Mouse (Mus musculus): Measurements from ENCODE around the gene Eva1a. TPM values are rescaled to one million over a fixed set of nuclear protein-coding genes. Genes with fewer than 3 reads are reported as not detected.

Gene Eva1a
- polyA plus RNA-seq, 1 experiment = 17.1 TPM

GRCm38 (mm10) chr6:82054854-82055253, 14.0 kb downstream of the Eva1a start:
- no peak overlapping the region for H3K4me3 ChIP-seq (ENCODE audit: insufficient read depth, low read length)
- no peak overlapping the region for H3K27ac ChIP-seq (ENCODE audit: insufficient read depth, low read length)
- no peaks in the 10 kb centered on the region for H3K4me1 ChIP-seq (ENCODE audit: control insufficient read depth, insufficient read depth, low read length)
- TF ChIP-seq CTCF (IDR thresholded peaks at IDR 0.05; ENCODE audit: extremely low read depth, insufficient read depth, low read length) (no peak), POLR2A (IDR thresholded peaks at IDR 0.05; ENCODE audit: extremely low read depth, insufficient read depth, low read length) (no peak)

GRCm38 (mm10) chr6:82059896-82060295, 19.1 kb downstream of the Eva1a start:
- H3K27ac ChIP-seq (ENCODE audit: insufficient read depth, low read length) = no peak overlapping the region
- TF ChIP-seq CTCF (IDR thresholded peaks at IDR 0.05; ENCODE audit: extremely low read depth, insufficient read depth, low read length) (no peak), POLR2A (IDR thresholded peaks at IDR 0.05; ENCODE audit: extremely low read depth, insufficient read depth, low read length) (no peak)
- H3K4me1 ChIP-seq (ENCODE audit: control insufficient read depth, insufficient read depth, low read length) = no peaks in the 10 kb centered on the region
- H3K4me3 ChIP-seq (ENCODE audit: insufficient read depth, low read length) = no peak overlapping the region

- TF ChIP-seq POLR2A (IDR thresholded peaks at IDR 0.05; ENCODE audit: extremely low read depth, insufficient read depth, low read length) (no peak), CTCF (IDR thresholded peaks at IDR 0.05; ENCODE audit: extremely low read depth, insufficient read depth, low read length) (no peak)
- no peak overlapping the region for H3K4me3 ChIP-seq (ENCODE audit: insufficient read depth, low read length)
- H3K27ac ChIP-seq (ENCODE audit: insufficient read depth, low read length) = no peak overlapping the region
- H3K4me1 ChIP-seq (ENCODE audit: control insufficient read depth, insufficient read depth, low read length) = no peaks in the 10 kb centered on the region
Measured at GRCm38 (mm10) chr6:82065230-82065629, 24.4 kb downstream of the Eva1a start.

GRCm38 (mm10) chr6:82066515-82067081, 25.8 kb downstream of the Eva1a start:
- no peaks in the 10 kb centered on the region for H3K4me1 ChIP-seq (ENCODE audit: control insufficient read depth, insufficient read depth, low read length)

GRCm38 (mm10) chr6:82070459-82070858, 29.6 kb downstream of the Eva1a start:
- no peak overlapping the region for H3K4me3 ChIP-seq (ENCODE audit: insufficient read depth, low read length)
- no peaks in the 10 kb centered on the region for H3K4me1 ChIP-seq (ENCODE audit: control insufficient read depth, insufficient read depth, low read length)
- no peak for TF ChIP-seq CTCF (IDR thresholded peaks at IDR 0.05; ENCODE audit: extremely low read depth, insufficient read depth, low read length)
- no peak for TF ChIP-seq POLR2A (IDR thresholded peaks at IDR 0.05; ENCODE audit: extremely low read depth, insufficient read depth, low read length)
- no peak overlapping the region for H3K27ac ChIP-seq (ENCODE audit: insufficient read depth, low read length)

More at GRCm38 (mm10) chr6:82066515-82067081, 25.8 kb downstream of the Eva1a start:
- no peak overlapping the region for H3K4me3 ChIP-seq (ENCODE audit: insufficient read depth, low read length)
- no peak overlapping the region for H3K27ac ChIP-seq (ENCODE audit: insufficient read depth, low read length)
- TF ChIP-seq POLR2A (IDR thresholded peaks at IDR 0.05; ENCODE audit: extremely low read depth, insufficient read depth, low read length) = no peak
- no peak for TF ChIP-seq CTCF (IDR thresholded peaks at IDR 0.05; ENCODE audit: extremely low read depth, insufficient read depth, low read length)

- TF ChIP-seq POLR2A (IDR thresholded peaks at IDR 0.05; ENCODE audit: extremely low read depth, insufficient read depth, low read length) (no peak), CTCF (IDR thresholded peaks at IDR 0.05; ENCODE audit: extremely low read depth, insufficient read depth, low read length) (no peak)
- Histone ChIP-seq H3K27ac (ENCODE audit: insufficient read depth, low read length) (peak overlapping the region; percentile 47; the same call in 1 of the 2 replicates), H3K4me1 (ENCODE audit: control insufficient read depth, insufficient read depth, low read length) (no peaks in the 10 kb centered on the region), H3K4me3 (ENCODE audit: insufficient read depth, low read length) (no peak overlapping the region)
Measured at GRCm38 (mm10) chr6:82073011-82073410, 32.2 kb downstream of the Eva1a start.

GRCm38 (mm10) chr6:82073567-82073966, 32.7 kb downstream of the Eva1a start:
- Histone ChIP-seq H3K27ac (ENCODE audit: insufficient read depth, low read length) (peak overlapping the region; percentile 77), H3K4me1 (ENCODE audit: control insufficient read depth, insufficient read depth, low read length) (no peaks in the 10 kb centered on the region), H3K4me3 (ENCODE audit: insufficient read depth, low read length) (no peak overlapping the region)
- TF ChIP-seq CTCF (IDR thresholded peaks at IDR 0.05; ENCODE audit: extremely low read depth, insufficient read depth, low read length) = no peak
- TF ChIP-seq POLR2A (IDR thresholded peaks at IDR 0.05; ENCODE audit: extremely low read depth, insufficient read depth, low read length) = no peak

GRCm38 (mm10) chr6:82076364-82076763, 35.5 kb downstream of the Eva1a start:
- H3K4me3 ChIP-seq (ENCODE audit: insufficient read depth, low read length) = no peak overlapping the region
- no peaks in the 10 kb centered on the region for H3K4me1 ChIP-seq (ENCODE audit: control insufficient read depth, insufficient read depth, low read length)
- no peak overlapping the region for H3K27ac ChIP-seq (ENCODE audit: insufficient read depth, low read length)
- no peak for TF ChIP-seq CTCF (IDR thresholded peaks at IDR 0.05; ENCODE audit: extremely low read depth, insufficient read depth, low read length)
- TF ChIP-seq POLR2A (IDR thresholded peaks at IDR 0.05; ENCODE audit: extremely low read depth, insufficient read depth, low read length) = no peak

- H3K27ac ChIP-seq (ENCODE audit: insufficient read depth, low read length) = no peak overlapping the region
- H3K4me1 ChIP-seq (ENCODE audit: control insufficient read depth, insufficient read depth, low read length) = no peaks in the 10 kb centered on the region
- H3K4me3 ChIP-seq (ENCODE audit: insufficient read depth, low read length) = no peak overlapping the region
- TF ChIP-seq POLR2A (IDR thresholded peaks at IDR 0.05; ENCODE audit: extremely low read depth, insufficient read depth, low read length) = no peak
- no peak for TF ChIP-seq CTCF (IDR thresholded peaks at IDR 0.05; ENCODE audit: extremely low read depth, insufficient read depth, low read length)
Measured at GRCm38 (mm10) chr6:82078875-82079274, 38.0 kb downstream of the Eva1a start.

GRCm38 (mm10) chr6:82083655-82084054, 42.8 kb downstream of the Eva1a start:
- no peak overlapping the region for H3K4me3 ChIP-seq (ENCODE audit: insufficient read depth, low read length)
- TF ChIP-seq POLR2A (IDR thresholded peaks at IDR 0.05; ENCODE audit: extremely low read depth, insufficient read depth, low read length) (no peak), CTCF (IDR thresholded peaks at IDR 0.05; ENCODE audit: extremely low read depth, insufficient read depth, low read length) (no peak)
- H3K27ac ChIP-seq (ENCODE audit: insufficient read depth, low read length) = no peak overlapping the region
- H3K4me1 ChIP-seq (ENCODE audit: control insufficient read depth, insufficient read depth, low read length) = no peaks in the 10 kb centered on the region

Measured in cortical plate, adult 2 months (tissue).